Mouse (Mus musculus) thymus, postnatal 14 days (tissue): ENCODE results near the gene Gm20696.

Source experiments
- DNase-seq: peaks from one replicate; pipeline ENCODE4 v3.0.0; 2021

Gene Gm20696

GRCm38 (mm10) chr6:99515667-99516199 is 150.9 kb downstream of the Gm20696 start:
- peak; percentile 25 for DNase-seq

DNA sequence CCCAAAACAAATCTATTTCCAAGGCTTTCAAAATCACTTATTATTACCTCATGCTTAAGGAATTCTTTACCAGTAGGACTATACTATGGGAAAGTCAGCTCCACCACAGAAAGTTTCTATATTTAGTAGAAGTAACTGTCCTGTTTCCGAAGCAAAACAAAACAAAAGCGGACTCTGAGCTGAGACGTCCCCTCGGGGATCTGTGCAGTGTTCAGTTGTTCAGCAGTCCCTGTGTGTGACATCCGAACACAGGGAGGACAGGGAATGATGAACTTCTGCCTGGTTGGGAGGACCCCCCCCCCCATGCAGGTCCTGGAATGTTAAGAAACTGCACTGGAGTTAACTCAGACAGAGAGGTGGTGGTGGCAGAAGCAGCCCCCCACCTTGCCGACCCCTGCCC is 154.7 kb downstream of the Gm20696 start:
- DNase-seq: no peak

GRCm38 (mm10) chr6:99509189-99509592 is 157.4 kb downstream of the Gm20696 start:
- DNase-seq: no peak

- peak; percentile 31 for DNase-seq
Observed at GRCm38 (mm10) chr6:99506816-99507215, 159.8 kb downstream of the Gm20696 start.

DNA sequence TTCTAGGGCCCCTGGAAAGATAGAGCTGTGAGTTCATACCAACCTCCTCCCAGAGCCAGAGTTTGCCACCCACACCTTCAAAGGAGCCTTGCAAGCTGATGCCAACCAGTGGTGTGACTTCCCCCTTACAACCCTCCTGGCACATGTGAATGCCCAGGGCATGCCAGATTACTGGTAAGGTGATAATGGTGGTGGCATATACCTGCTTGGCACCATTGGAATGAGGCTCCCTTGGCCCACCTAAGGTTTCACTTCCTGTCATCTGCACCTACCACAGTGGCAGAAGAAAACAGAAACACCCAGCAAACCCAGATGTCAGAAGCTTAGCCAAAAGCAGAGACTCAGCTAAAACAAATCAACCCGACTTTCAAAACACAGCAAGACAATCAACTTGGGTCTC is 162.9 kb downstream of the Gm20696 start:
- DNase-seq: peak; percentile 16

DNA sequence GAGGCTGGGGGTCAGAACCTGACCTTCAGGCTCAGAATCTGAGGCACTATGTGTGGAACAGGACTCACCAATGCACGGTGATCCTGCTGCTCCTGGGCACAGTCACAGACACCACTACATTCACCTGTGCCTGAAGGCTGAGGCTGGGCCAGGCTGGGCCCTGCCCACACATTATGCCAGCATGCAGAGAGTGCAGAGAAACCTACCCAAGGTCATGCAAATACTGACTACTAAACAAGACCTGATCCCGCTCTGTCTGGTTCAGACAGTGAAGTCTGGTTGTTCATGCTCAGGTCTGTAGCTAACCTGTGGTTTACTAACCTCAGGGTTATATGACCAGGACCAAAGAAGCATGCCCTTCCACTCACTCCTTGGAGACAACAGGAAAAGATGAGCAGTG is 163.9 kb downstream of the Gm20696 start:
- DNase-seq: no peak

DNA sequence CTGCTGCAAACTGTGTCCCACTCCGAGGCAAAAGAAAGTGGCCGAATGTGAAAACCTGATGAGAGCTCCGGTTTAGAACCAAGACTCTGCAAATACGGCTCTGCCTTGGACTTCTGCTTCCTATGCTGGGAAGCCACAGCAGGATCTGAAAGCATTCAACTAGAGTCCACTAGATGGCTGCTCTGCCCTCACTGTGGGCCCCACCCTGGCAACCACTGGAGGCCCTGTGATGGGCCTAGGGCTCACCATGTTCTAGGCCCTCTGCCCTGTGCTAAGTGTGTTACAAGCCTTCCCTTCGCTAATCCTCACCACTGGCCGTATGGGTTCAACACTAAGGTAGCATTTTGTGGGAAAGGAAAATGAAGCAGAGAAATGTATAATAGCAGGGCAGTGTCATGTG is 164.3 kb downstream of the Gm20696 start:
- no peak for DNase-seq

DNA sequence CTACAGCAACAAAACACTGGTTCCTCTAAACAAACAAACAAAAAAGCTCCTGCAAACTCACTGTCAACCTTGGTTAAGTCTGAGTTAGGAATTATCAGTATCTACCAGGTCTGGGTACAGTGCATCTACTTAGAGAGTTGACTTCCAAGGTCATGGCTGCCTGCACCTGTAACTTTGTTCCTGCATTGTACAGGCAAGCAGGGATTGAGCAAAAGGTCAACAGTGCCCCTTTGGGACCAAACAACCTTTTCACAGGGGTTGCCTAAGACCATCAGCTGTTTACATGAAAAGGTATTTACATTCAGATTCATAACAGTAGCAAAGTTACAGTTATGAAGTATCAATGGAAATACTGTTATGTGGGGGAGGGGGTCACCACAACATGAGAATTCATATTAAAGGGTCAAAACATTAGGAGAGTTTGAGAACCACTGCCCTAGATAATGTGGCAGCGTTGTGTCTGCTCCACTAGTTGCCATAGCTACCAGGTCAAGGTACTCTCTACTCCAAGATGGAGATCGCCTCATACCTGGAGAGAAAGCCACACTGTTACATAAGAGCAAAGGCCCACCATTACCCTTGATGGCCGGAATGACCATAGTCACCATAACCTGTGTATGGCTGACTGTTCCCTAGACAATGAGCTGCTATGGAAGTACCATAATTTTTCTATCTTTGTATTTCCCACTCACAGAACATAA is 165.9 kb downstream of the Gm20696 start:
- no peak for DNase-seq

GRCm38 (mm10) chr6:99498082-99498481 is 168.5 kb downstream of the Gm20696 start:
- peak; percentile 29 for DNase-seq

DNA sequence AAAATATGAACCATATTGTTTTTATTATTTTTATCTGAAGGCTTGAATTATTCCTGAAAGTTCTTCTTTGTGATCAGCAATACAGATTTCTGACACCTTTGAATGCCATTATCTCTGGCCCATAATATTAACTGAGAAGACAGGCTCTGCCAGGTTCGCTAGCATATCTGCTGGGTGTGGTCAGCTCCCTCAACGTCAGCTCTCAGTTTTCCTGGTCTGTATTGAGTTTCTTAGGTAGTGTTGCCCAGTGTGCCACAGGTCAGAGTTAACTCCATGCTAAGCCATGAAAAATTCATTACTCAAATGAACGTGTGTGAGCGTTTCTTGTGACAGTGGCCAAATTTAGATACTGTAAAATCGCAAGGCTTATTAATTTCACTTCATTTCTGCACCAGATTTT is 170.5 kb downstream of the Gm20696 start:
- DNase-seq: no peak

- no peak for DNase-seq
Observed at GRCm38 (mm10) chr6:99492937-99493336, 173.7 kb downstream of the Gm20696 start.

GRCm38 (mm10) chr6:99491979-99492544 is 174.5 kb downstream of the Gm20696 start:
- no peak for DNase-seq

- DNase-seq: no peak
Observed at GRCm38 (mm10) chr6:99491146-99491545, 175.5 kb downstream of the Gm20696 start.

GRCm38 (mm10) chr6:99489900-99490648 is 176.5 kb downstream of the Gm20696 start:
- DNase-seq: no peak

DNA sequence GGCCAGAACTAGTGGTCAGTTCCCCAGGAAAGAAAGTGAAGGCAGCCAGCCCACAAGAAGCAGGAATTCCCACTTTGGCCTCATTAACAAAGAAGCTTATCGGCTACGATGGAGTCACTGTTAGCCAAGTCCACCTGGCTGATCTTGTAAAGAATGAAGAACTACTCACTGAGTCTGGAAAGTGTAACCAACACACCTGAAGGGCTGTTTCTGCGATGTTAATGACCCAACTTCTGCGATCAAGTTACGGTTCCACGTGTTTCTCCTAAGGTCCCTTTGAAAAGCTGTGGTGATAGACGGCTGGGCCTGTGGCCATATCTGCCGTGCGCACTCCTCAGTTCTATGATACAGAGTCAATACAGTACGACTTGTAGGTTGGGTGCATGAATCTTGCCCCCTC is 177.2 kb downstream of the Gm20696 start:
- no peak for DNase-seq

- peak; percentile 56 for DNase-seq
Observed at GRCm38 (mm10) chr6:99485884-99486640, 180.5 kb downstream of the Gm20696 start.

- peak; percentile 77 for DNase-seq
Observed at GRCm38 (mm10) chr6:99485217-99485883, 181.2 kb downstream of the Gm20696 start.

DNA sequence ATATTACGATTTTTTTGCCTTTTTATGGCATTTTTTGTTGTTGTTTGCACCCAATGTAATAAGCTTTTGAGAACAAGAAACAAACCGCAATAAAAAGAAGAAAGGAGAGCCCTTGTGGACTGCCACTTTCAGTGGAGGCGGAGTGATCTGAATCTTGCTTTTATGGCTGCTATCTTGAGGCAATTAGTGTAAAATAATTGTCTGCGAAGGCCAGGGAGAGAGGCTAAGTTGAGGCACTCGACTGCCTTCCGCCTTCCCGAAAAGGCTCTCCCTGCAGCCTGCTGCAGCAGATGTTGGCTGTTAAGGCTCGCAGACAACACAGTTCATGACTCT is 181.7 kb downstream of the Gm20696 start:
- no peak for DNase-seq

DNA sequence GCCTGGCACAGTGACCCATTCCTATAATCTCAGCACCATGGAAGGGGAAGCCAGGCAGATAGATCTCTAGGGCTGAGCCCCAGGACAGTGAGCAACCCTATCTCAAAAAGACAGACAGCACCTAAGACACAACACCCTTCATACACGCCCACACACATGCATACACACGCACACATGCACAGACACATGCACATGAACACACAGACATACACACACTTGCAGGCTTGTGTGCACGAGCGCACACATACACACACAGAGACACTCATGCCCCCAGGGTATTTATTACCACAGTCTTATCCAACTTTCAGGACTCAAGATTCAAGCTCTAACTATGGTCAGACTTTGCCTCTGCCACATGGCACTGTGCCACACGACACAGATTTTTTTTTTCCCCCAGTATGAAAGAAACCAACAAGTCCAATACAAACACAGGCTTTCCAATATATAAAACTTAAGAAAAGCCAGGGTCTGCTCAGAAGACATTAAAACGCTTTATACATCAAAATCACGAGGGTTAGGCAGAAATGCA is 182.3 kb downstream of the Gm20696 start:
- DNase-seq: no peak

- DNase-seq: no peak
Observed at GRCm38 (mm10) chr6:99483556-99483955, 183.0 kb downstream of the Gm20696 start.

- no peak for DNase-seq
Observed at GRCm38 (mm10) chr6:99481568-99481967, 185.0 kb downstream of the Gm20696 start.

GRCm38 (mm10) chr6:99478873-99479650 is 187.5 kb downstream of the Gm20696 start:
- DNase-seq: no peak
